Mouse (Mus musculus) ES-E14 (cell line): ENCODE results near the gene Lrrc3c. TPM values are rescaled to one million over a fixed set of nuclear protein-coding genes. Genes with fewer than 3 reads are reported as not detected.

Source experiments
- DNase-seq: peaks from one replicate; pipeline ENCODE4 v3.0.0-alpha.2; 2013; ENCODE audit warnings: low read depth, low spot score
- H3K27ac ChIP-seq: 2 replicates; pipeline ENCODE4 v1.5.1; 2012; ENCODE audit warnings: low read depth, mild to moderate bottlenecking, low read length, moderate library complexity, mixed read lengths; ENCODE audit not compliant: poor library complexity, insufficient read depth, severe bottlenecking
- H3K36me3 ChIP-seq: 2 replicates; pipeline ENCODE4 v1.6.1; 2012; ENCODE audit warnings: mild to moderate bottlenecking, low read length, moderate library complexity, mixed read lengths; ENCODE audit not compliant: control insufficient read depth, poor library complexity, insufficient read depth, severe bottlenecking
- H3K4me1 ChIP-seq, 2 experiments: fragments of 150-350 bp in 1 of 2; sonication (generic) in 1 of 2; 2 replicates each; pipeline ENCODE4 v1.6.1; 2012; ENCODE audit warnings: low read length in 2 of 2, mild to moderate bottlenecking in 1 of 2, mixed read lengths in 1 of 2; ENCODE audit not compliant: control insufficient read depth in 2 of 2, insufficient read depth in 2 of 2, poor library complexity in 1 of 2
- H3K4me3 ChIP-seq, 2 experiments: fragments of 150-350 bp in 1 of 2; sonication (generic) in 1 of 2; 2 replicates each; pipeline ENCODE4 v1.5.1; 2012; ENCODE audit warnings: low read length in 2 of 2, low read depth in 1 of 2, mild to moderate bottlenecking in 1 of 2, mixed read lengths in 1 of 2; ENCODE audit not compliant: insufficient read depth in 1 of 2, poor library complexity in 1 of 2, severe bottlenecking in 1 of 2
- H3K9ac ChIP-seq: 2 replicates; pipeline ENCODE4 v1.6.1; 2012; ENCODE audit warnings: low read depth, mild to moderate bottlenecking, low read length, mixed read lengths; ENCODE audit not compliant: poor library complexity, insufficient read depth, severe bottlenecking
- H3K9me3 ChIP-seq: fragments of 150-350 bp; sonication (generic); 2 replicates; pipeline ENCODE4 v1.6.1; 2012; ENCODE audit warnings: low read depth, mild to moderate bottlenecking, low read length; ENCODE audit not compliant: control insufficient read depth, insufficient read depth
- CHD2 ChIP-seq: IDR thresholded peaks from 2 replicates; pipeline ENCODE4 v1.6.1; 2014; ENCODE audit warnings: mild to moderate bottlenecking, low read depth, low read length, inconsistent platforms
- HCFC1 ChIP-seq: IDR thresholded peaks from 2 replicates; pipeline ENCODE4 v1.6.1; 2012; ENCODE audit warnings: low read length, inconsistent platforms, borderline replicate concordance; ENCODE audit not compliant: insufficient read depth
- MAFK ChIP-seq: IDR thresholded peaks from 2 replicates; pipeline ENCODE4 v1.6.1; 2014; ENCODE audit warnings: mild to moderate bottlenecking, low read depth, low read length, inconsistent platforms; ENCODE audit not compliant: insufficient read depth
- ZC3H11A ChIP-seq: IDR thresholded peaks from 2 replicates; pipeline ENCODE4 v1.6.1; 2012; ENCODE audit warnings: low read depth, mild to moderate bottlenecking, inconsistent platforms, low read length, borderline replicate concordance
- ZNF384 ChIP-seq: IDR thresholded peaks from 2 replicates; pipeline ENCODE4 v1.6.1; 2012; ENCODE audit warnings: low read depth, low read length, inconsistent platforms
- in situ Hi-C, 2 experiments: fragments of 600-800 bp; cut with MboI; formaldehyde crosslinking; loops; one replicate each; pipeline ENCODE4 v1.15.1; 2025; ENCODE audit warnings: low sequenced_read_pairs in 2 of 2, inconsistent platforms in 1 of 2; ENCODE audit not compliant: unreplicated experiment in 2 of 2
- total RNA-seq: library from RNA; depleted of rRNA; stranded (reverse); fragments of 300-350 nt; gene quantifications from 2 replicates; pipeline ENCODE4 v1.2.3, GENCODE M21; 2012

The Lrrc3c gene
- total RNA-seq, 1 experiment = not detected

DNA sequence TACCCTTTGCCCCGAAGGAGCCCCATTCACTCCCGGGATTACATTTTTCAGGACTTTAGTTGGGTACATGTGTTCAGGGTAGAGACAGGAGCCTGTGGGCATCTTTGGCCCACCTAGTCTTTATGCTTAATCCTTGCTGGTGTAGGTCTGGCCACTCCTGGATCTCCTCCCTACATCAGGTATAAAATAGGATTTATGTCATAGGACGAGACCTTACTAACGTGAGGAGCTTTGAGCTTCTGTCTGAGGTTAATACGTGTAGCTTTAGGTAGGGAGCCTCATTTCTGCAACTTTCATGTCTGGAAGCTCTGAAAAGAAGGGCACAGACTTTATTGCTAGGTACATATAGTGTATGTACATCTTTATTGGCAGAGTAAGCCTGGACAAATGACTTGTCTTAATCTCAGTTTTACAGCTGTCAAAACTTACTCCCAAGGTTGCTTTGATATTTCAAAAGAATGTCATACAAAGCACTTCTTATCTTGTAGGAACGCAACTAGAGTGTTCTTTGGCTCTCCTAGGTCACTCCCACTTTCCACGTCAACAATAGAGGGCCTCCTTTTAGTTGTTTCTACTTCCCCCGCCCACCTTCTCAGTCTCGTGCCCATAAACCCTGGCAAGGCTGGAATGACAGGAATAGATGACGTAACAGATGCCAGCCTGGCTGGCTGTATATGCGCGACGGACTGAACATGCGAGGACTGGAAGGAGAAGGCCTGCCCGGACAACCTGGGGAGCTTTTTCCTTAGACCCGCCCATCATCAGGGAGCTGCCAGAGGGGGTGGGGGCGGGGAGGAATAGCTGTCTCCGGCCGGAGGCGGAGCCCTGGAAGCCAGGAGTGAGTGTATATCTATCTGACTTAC is 10.2 kb upstream of the Lrrc3c start:
- no peaks in the 10 kb centered on the region for H3K9me3 ChIP-seq
- DNase-seq = peak; percentile 72
- H3K27ac ChIP-seq = no peak overlapping the region
- peaks cover 0 to 15% of the 10 kb centered on the region in 2 experiments; a peak in 3 of 4 replicates for H3K4me1 ChIP-seq
- in situ Hi-C loops = no loop called here
- H3K36me3 ChIP-seq = peaks cover 7% of the 10 kb centered on the region
- H3K4me3 ChIP-seq = peak overlapping the region; percentile 46 to 65
- peak overlapping the region; percentile 20; the same call in 1 of the 2 replicates for H3K9ac ChIP-seq
- TF ChIP-seq CHD2 (no peak), ZNF384 (no peak), MAFK (no peak), HCFC1 (no peak; the same call in 1 of the 2 replicates), ZC3H11A (no peak)

DNA sequence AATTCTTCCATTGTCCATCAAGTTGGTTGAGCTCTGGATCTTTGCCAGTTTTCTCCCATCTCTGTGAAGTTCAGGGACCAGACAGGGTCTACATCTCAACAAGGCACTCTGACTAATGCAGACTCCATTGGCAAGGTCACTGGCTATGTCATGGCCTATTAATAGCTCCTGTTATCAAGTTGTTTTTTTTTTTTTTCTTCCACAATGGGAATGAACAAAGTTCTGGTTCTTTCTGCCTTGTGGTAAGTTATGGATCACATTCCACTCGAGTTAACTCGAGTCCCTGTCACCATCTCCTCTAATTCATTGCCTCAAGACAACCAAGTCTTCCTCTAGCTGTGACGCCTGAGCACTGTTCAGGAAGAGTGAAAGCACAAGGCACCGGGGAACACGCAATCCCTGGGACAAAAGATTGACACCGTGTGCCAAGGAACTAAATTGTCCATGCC is 9.2 kb upstream of the Lrrc3c start:
- no peak for DNase-seq
- TF ChIP-seq CHD2 = no peak
- TF ChIP-seq HCFC1 = no peak
- no peak for TF ChIP-seq ZNF384
- no peak for TF ChIP-seq ZC3H11A
- TF ChIP-seq MAFK = no peak
- H3K9me3 ChIP-seq = no peaks in the 10 kb centered on the region
- peaks cover 0 to 15% of the 10 kb centered on the region in 2 experiments; a peak in 3 of 4 replicates for H3K4me1 ChIP-seq
- peaks cover 1% of the 10 kb centered on the region; the same call in 1 of the 2 replicates for H3K36me3 ChIP-seq
- no peak overlapping the region for H3K4me3 ChIP-seq
- H3K27ac ChIP-seq = no peak overlapping the region
- in situ Hi-C loops = no loop called here
- H3K9ac ChIP-seq = no peak overlapping the region

DNA sequence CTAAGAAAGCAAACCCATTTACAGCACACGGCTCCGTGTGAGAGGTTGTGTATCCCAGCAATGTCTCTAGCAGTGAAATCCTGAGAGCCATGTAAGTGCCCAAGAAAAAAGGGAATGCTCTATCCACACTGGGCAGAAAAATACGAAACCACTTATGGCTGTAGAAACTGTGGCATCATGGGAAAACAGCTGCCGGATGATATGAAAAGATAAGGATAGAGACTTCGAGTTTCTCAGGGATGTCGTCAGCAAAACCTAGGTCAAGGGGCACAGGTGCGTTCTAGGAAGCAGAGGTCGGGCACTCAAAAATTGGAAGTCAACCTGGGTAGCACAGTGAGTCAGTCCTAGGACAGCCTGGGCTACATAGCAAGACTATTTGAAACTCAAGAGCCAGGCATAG is 8.8 kb upstream of the Lrrc3c start:
- DNase-seq = no peak
- in situ Hi-C loops = no loop called here
- Histone ChIP-seq H3K4me3 (no peak overlapping the region), H3K27ac (no peak overlapping the region), H3K9ac (no peak overlapping the region), H3K4me1 (peaks cover 0 to 13% of the 10 kb centered on the region in 2 experiments; a peak in 3 of 4 replicates), H3K9me3 (no peaks in the 10 kb centered on the region), H3K36me3 (no peaks in the 10 kb centered on the region; the same call in 1 of the 2 replicates)
- TF ChIP-seq ZNF384 (no peak), HCFC1 (no peak), CHD2 (no peak), MAFK (no peak), ZC3H11A (no peak)

DNA sequence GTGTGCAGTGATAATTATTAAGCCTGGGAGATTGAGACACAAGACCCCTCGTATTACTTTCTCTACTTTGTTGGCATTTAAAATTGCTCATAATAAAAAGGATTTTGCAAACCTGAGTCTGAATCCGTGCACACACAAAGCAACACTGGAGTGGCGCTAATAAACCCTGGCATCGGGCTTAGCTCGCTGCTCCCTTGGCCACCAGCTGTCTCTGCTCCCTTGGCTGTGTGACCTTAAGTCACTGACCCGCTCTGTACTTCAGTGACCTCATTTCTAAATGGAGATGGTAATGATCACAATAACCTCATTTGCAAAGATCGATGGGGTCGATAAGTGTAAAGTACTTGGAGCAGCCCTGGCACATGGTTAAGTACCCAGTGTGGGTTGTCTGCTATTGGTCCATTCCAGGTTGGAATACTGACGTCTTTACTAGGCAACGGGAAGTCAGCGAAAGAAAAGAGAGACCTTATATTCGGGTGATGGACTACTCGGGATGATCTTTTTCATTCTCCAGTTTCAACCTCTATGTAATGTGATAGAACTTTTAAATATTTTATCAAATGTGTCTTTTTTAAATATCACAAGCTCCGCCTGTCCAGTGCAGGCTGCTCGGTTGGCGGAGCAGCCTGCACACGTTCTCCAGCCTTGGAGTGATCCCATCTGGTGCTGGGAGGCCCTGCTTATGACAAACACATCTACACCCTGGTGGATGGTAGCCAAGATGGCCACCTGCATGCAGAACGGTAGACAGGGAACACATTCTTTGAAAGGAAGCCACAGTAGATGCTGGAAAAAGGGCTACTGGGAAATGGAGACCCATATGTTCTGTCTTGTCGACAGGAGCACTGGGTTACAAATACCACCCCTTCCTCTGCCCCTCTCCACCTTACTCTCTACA is 7.3 kb upstream of the Lrrc3c start:
- Histone ChIP-seq H3K9ac (no peak overlapping the region), H3K9me3 (no peaks in the 10 kb centered on the region), H3K27ac (no peak overlapping the region), H3K4me1 (peaks cover 0 to 11% of the 10 kb centered on the region in 2 experiments; a peak in 3 of 4 replicates), H3K36me3 (no peaks in the 10 kb centered on the region), H3K4me3 (no peak overlapping the region)
- in situ Hi-C loops = no loop called here
- no peak for TF ChIP-seq HCFC1
- no peak for TF ChIP-seq CHD2
- no peak for TF ChIP-seq MAFK
- TF ChIP-seq ZC3H11A = no peak
- no peak for TF ChIP-seq ZNF384
- DNase-seq = no peak
